Mouse (Mus musculus) intestine, postnatal 0 days (tissue): ENCODE measurements around the gene Znrf1. TPM values are rescaled to one million over a fixed set of nuclear protein-coding genes. Genes with fewer than 3 reads are reported as not detected.

ENCODE experiments used
- ATAC-seq: fragments of 200-750 bp; cut with Nextera tagmentation; 2 replicates; pipeline ENCODE4 v1.8.0; 2017; ENCODE audit warnings: mild to moderate bottlenecking, moderate TSS enrichment, moderate library complexity
- H3K27ac ChIP-seq: fragments of 300-500 bp; sonication (generic); 2 replicates; pipeline ENCODE4 v1.5.1; 2014; ENCODE audit warnings: mild to moderate bottlenecking, low read depth, low read length, moderate library complexity
- H3K27me3 ChIP-seq: fragments of 300-500 bp; sonication (generic); replicated peaks from 2 replicates; pipeline ENCODE4 v1.6.1; 2014; ENCODE audit warnings: low read length, mixed read lengths; ENCODE audit not compliant: control insufficient read depth, insufficient read depth
- H3K36me3 ChIP-seq: fragments of 300-500 bp; sonication (generic); 2 replicates; pipeline ENCODE4 v1.6.1; 2014; ENCODE audit warnings: mild to moderate bottlenecking, moderate library complexity; ENCODE audit not compliant: control insufficient read depth, insufficient read depth
- H3K4me1 ChIP-seq: fragments of 300-500 bp; sonication (generic); replicated peaks from 2 replicates; pipeline ENCODE4 v1.6.1; 2014; ENCODE audit warnings: antibody characterized with exemption, low read length, mixed read lengths; ENCODE audit not compliant: control insufficient read depth, insufficient read depth
- H3K4me2 ChIP-seq: fragments of 300-500 bp; sonication (generic); replicated peaks from 2 replicates; pipeline ENCODE4 v1.6.1; 2014; ENCODE audit warnings: low read depth, mild to moderate bottlenecking, moderate library complexity
- H3K4me3 ChIP-seq: fragments of 300-500 bp; sonication (generic); 2 replicates; pipeline ENCODE4 v1.5.1; 2014; ENCODE audit warnings: low read depth, low read length
- H3K9ac ChIP-seq: fragments of 300-500 bp; sonication (generic); 2 replicates; pipeline ENCODE4 v1.6.1; 2014; ENCODE audit warnings: mild to moderate bottlenecking, low read depth, low read length
- H3K9me3 ChIP-seq: fragments of 300-500 bp; sonication (generic); 2 replicates; pipeline ENCODE4 v1.6.1; 2016; ENCODE audit warnings: mixed run types; ENCODE audit not compliant: control insufficient read depth
- CTCF ChIP-seq: sonication (generic); IDR thresholded peaks from 2 replicates; pipeline ENCODE4 v1.5.1; 2016; ENCODE audit warnings: low read depth, mild to moderate bottlenecking, control low read depth, antibody characterized with exemption, moderate library complexity
- WGBS: fragments of 180-500 bp; shearing (Covaris S2); extraction: QIAGEN DNeasy Blood & Tissue Kit; methylation state at CpG from one replicate; pipeline ENCODE4 v1.1.7; 2014; 5-methylcytosine and 5-hydroxymethylcytosine counted together
- polyA plus RNA-seq: library from polyadenylated mRNA; unstranded; fragments of >200 nt; fragmentation: Nextera tagmentation; extraction: Ambion mirVana; gene quantifications from 2 replicates; pipeline ENCODE4 v1.2.1, GENCODE M21; 2015

Znrf1 gene
- polyA plus RNA-seq, 1 experiment from 2014 or later: 11.7 TPM

- no peak for TF ChIP-seq CTCF
- no peak for ATAC-seq
- Histone ChIP-seq H3K27ac (no peak overlapping the region), H3K9ac (no peak overlapping the region), H3K4me1 (no peaks in the 10 kb centered on the region), H3K4me3 (no peak overlapping the region), H3K9me3 (no peaks in the 10 kb centered on the region), H3K36me3 (no peaks in the 10 kb centered on the region), H3K4me2 (no peak overlapping the region), H3K27me3 (no peaks in the 10 kb centered on the region)
- 90% methylated on average over 2 of the region's 2 CpGs for WGBS
Observed at GRCm38 (mm10) chr8:111564093-111564492, 28.2 kb downstream of the Znrf1 start.

DNA sequence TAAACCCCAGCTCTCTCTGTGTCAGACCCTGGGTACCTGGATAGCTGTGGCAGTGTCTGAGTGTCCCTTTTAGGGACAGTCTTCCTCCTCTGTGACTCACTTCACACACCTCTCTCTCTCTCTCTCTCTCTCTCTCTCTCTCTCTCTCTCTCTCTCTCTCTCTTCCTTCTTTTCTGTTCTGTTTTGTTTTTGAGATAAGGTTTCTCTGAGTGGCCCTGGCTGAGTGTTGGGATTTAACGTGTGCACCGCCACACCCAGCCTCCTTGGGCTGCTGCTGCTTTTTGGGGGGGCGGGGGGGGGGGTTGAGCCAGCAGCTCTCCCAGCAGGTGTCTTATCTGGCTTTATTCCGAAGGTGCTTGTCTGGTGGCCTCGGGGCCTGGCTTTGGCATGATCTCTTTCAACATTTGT, 29.9 kb downstream of the Znrf1 start:
- WGBS: 23% methylated on average over 5 of the region's 5 CpGs
- ATAC-seq: no peak

DNA sequence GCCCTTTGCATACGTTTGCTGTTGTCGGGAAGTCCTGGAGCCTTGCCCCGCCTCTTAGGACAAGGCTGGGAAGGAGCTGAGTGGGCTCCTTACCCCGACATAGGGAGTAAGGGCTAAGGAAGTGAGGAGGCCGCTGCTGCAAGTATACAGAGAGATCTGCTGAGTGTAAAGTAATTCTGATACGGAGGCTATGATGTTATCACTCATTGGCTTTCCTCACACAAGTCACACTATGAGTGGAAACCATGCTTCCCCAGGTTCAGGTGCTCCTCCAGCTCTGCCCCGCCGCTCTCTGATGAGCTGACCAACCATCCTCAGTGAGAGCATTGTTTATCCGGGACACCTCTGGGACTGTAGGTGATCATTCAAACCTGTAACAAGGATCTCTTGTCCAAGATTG, 30.4 kb downstream of the Znrf1 start:
- ATAC-seq: no peak
- Histone ChIP-seq H3K36me3 (no peaks in the 10 kb centered on the region), H3K27ac (no peak overlapping the region), H3K4me2 (no peak overlapping the region), H3K9me3 (no peaks in the 10 kb centered on the region), H3K4me3 (no peak overlapping the region), H3K9ac (no peak overlapping the region), H3K4me1 (no peaks in the 10 kb centered on the region), H3K27me3 (no peaks in the 10 kb centered on the region)
- WGBS: 48% methylated on average over 9 of the region's 9 CpGs
- no peak for TF ChIP-seq CTCF

More for the DNA sequence above, 29.9 kb downstream of the Znrf1 start:
- Histone ChIP-seq H3K27me3 (no peaks in the 10 kb centered on the region), H3K4me1 (no peaks in the 10 kb centered on the region), H3K36me3 (no peaks in the 10 kb centered on the region), H3K4me2 (no peak overlapping the region), H3K4me3 (no peak overlapping the region), H3K9ac (no peak overlapping the region), H3K9me3 (no peaks in the 10 kb centered on the region), H3K27ac (no peak overlapping the region)
- no peak for TF ChIP-seq CTCF

DNA sequence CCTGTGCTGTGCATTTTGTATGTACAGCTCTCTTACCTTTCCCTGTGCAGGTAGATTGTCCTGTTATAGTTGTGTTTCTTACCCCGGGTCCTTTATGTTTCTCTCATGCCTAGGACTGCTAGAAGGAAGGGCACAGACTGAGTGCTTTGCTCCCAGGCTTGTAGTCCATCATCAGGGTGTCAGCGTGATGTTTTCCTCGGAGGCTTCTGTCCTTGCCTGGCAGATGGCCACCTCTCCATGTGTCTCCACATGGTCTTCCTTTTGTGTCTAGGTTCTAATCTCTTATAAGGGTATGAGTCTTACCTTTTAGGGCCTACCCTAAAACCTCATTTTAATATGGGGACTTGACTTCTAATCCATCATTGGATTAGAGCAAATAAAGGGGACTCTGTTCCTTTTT, 31.7 kb downstream of the Znrf1 start:
- TF ChIP-seq CTCF: no peak
- no peak overlapping the region for H3K9ac ChIP-seq
- 0 out of 2 replicates have a peak, but pooled peaks cover 4% of the 10 kb centered on the region for H3K4me1 ChIP-seq
- H3K9me3 ChIP-seq: no peaks in the 10 kb centered on the region
- H3K27ac ChIP-seq: no peak overlapping the region
- 59% methylated on average over 3 of the region's 3 CpGs for WGBS
- H3K36me3 ChIP-seq: no peaks in the 10 kb centered on the region
- H3K4me2 ChIP-seq: no peak overlapping the region
- ATAC-seq: no peak
- no peak overlapping the region for H3K4me3 ChIP-seq
- no peaks in the 10 kb centered on the region for H3K27me3 ChIP-seq

DNA sequence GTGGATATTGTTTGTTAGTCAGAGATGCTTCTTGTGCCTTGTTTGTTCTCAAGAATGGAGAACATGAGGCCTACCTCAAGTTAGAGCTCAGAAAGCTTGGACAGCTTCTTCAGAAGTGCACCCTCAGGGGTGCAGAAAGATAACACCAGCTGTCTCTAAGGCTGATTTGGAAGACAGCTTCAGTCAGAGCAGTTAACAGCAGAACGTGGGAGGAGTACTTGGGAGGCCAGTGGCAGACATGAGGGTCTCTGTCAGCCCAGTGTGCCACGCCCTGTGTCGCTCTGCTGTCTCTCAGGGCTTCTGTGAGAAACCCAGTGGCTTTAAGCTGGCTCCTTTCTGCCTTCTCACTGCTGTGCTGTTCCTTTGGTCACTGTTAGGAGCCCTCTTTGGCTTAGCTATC, 32.1 kb downstream of the Znrf1 start:
- Histone ChIP-seq H3K36me3 (no peaks in the 10 kb centered on the region), H3K9ac (no peak overlapping the region), H3K4me1 (0 out of 2 replicates have a peak, but pooled peaks cover 4% of the 10 kb centered on the region), H3K9me3 (no peaks in the 10 kb centered on the region), H3K4me3 (no peak overlapping the region), H3K27ac (no peak overlapping the region), H3K4me2 (no peak overlapping the region), H3K27me3 (no peaks in the 10 kb centered on the region)
- WGBS: 62% methylated on average over 3 of the region's 3 CpGs
- TF ChIP-seq CTCF: no peak
- ATAC-seq: no peak

GRCm38 (mm10) chr8:111569926-111570325, 34.0 kb downstream of the Znrf1 start:
- Histone ChIP-seq H3K27me3 (no peaks in the 10 kb centered on the region), H3K4me2 (no peak overlapping the region), H3K27ac (no peak overlapping the region), H3K4me1 (0 out of 2 replicates have a peak, but pooled peaks cover 4% of the 10 kb centered on the region), H3K9me3 (no peaks in the 10 kb centered on the region), H3K36me3 (no peaks in the 10 kb centered on the region), H3K4me3 (no peak overlapping the region), H3K9ac (no peak overlapping the region)
- no peak for ATAC-seq
- no peak for TF ChIP-seq CTCF
- whole genome bisulfite sequencing: 78% methylated on average over 4 of the region's 4 CpGs

DNA sequence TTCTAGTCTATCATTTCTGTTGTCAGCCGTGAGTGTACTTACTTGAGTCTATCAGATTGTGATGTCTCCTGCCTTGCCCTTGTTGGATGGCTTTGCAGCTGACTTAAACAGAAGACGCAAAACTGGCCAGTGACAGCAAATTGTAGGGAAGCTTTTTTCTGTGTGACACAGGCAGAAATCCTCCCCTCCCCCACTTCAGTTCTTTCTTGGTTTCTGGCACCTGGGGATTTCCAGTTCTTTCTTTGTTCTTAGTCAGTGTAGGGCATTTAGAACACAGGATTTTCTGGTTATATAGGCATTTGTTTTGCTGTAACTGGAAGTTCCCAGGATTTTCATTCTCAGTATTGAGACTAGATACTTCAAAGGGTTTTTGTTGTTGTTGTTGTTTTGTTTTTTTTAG, 34.5 kb downstream of the Znrf1 start:
- WGBS: 86% methylated on average over 2 of the region's 2 CpGs
- Histone ChIP-seq H3K27ac (no peak overlapping the region), H3K9ac (no peak overlapping the region), H3K4me3 (no peak overlapping the region), H3K9me3 (no peaks in the 10 kb centered on the region), H3K4me1 (0 out of 2 replicates have a peak, but pooled peaks cover 4% of the 10 kb centered on the region), H3K27me3 (no peaks in the 10 kb centered on the region), H3K36me3 (no peaks in the 10 kb centered on the region), H3K4me2 (no peak overlapping the region)
- TF ChIP-seq CTCF: no peak
- ATAC-seq: no peak
